Mouse (Mus musculus) hindbrain, embryonic 13.5 days (tissue): ENCODE measurements around the gene Sh3pxd2b. TPM values are rescaled to one million over a fixed set of nuclear protein-coding genes. Genes with fewer than 3 reads are reported as not detected.

Experiments used
- ATAC-seq: fragments of 200-750 bp; cut with Nextera tagmentation; 2 replicates; pipeline ENCODE4 v1.8.0; 2017; ENCODE audit warnings: moderate TSS enrichment; ENCODE audit not compliant: low FRiP score
- H3K27ac ChIP-seq: fragments of 300-500 bp; sonication (generic); 2 replicates; pipeline ENCODE4 v1.5.1; 2015; ENCODE audit warnings: inconsistent platforms, mild to moderate bottlenecking, moderate library complexity
- H3K27me3 ChIP-seq: fragments of 300-500 bp; sonication (generic); 2 replicates; pipeline ENCODE4 v1.6.1; 2015; ENCODE audit warnings: mild to moderate bottlenecking, inconsistent platforms
- H3K36me3 ChIP-seq: fragments of 300-500 bp; sonication (generic); 2 replicates; pipeline ENCODE4 v1.6.1; 2015; ENCODE audit warnings: mild to moderate bottlenecking, inconsistent platforms
- H3K4me1 ChIP-seq: fragments of 300-500 bp; sonication (generic); replicated peaks from 2 replicates; pipeline ENCODE4 v1.6.1; 2015; ENCODE audit warnings: inconsistent platforms
- H3K4me2 ChIP-seq: fragments of 300-500 bp; sonication (generic); 2 replicates; pipeline ENCODE4 v1.6.1; 2015; ENCODE audit warnings: inconsistent platforms, mild to moderate bottlenecking, moderate library complexity
- H3K4me3 ChIP-seq: fragments of 300-500 bp; sonication (generic); 2 replicates; pipeline ENCODE4 v1.5.1; 2015; ENCODE audit warnings: mild to moderate bottlenecking, inconsistent platforms
- H3K9ac ChIP-seq: fragments of 300-500 bp; sonication (generic); 2 replicates; pipeline ENCODE4 v1.6.1; 2015; ENCODE audit warnings: mild to moderate bottlenecking, inconsistent platforms
- H3K9me3 ChIP-seq: fragments of 300-500 bp; sonication (generic); 2 replicates; pipeline ENCODE4 v1.6.1; 2016; ENCODE audit warnings: inconsistent platforms
- WGBS: fragments of 180-500 bp; shearing (Covaris S2); methylation state at CpG from one replicate; pipeline ENCODE4 v1.1.7; 2015; 5-methylcytosine and 5-hydroxymethylcytosine counted together
- polyA plus RNA-seq: library from polyadenylated mRNA; unstranded; fragments of >200 nt; fragmentation: Nextera tagmentation; extraction: Ambion mirVana; gene quantifications from 2 replicates; pipeline ENCODE4 v1.2.1, GENCODE M21; 2015

The Sh3pxd2b gene
- polyA plus RNA-seq, 1 experiment from 2014 or later: 21.3 TPM

GRCm38 (mm10) chr11:32345504-32346297 is 1.9 kb upstream of the Sh3pxd2b start:
- peaks cover 36% of the 10 kb centered on the region for H3K4me1 ChIP-seq
- H3K36me3 ChIP-seq: no peaks in the 10 kb centered on the region
- ATAC-seq: no peak

GRCm38 (mm10) chr11:32347264-32347606 is 385 bp upstream of the Sh3pxd2b start:
- Histone ChIP-seq H3K4me3 (peak overlapping the region; percentile 81), H3K9me3 (no peaks in the 10 kb centered on the region), H3K4me2 (peak overlapping the region; percentile 92), H3K4me1 (peaks cover 39% of the 10 kb centered on the region), H3K27ac (peak overlapping the region; percentile 90), H3K9ac (peak overlapping the region; percentile 95), H3K36me3 (peaks cover 15% of the 10 kb centered on the region), H3K27me3 (no peaks in the 10 kb centered on the region)
- peak; percentile 56 for ATAC-seq
- WGBS: 5% methylated on average over 10 of the region's 10 CpGs

More at GRCm38 (mm10) chr11:32345504-32346297, 1.9 kb upstream of the Sh3pxd2b start:
- Histone ChIP-seq H3K9ac (no peak overlapping the region), H3K4me3 (no peak overlapping the region), H3K27ac (no peak overlapping the region), H3K27me3 (no peaks in the 10 kb centered on the region), H3K9me3 (no peaks in the 10 kb centered on the region), H3K4me2 (no peak overlapping the region)
- WGBS: 67% methylated on average over 6 of the region's 6 CpGs

- H3K9me3 ChIP-seq: no peaks in the 10 kb centered on the region
- peaks cover 21% of the 10 kb centered on the region for H3K36me3 ChIP-seq
- peak overlapping the region; percentile 90 for H3K27ac ChIP-seq
- H3K4me3 ChIP-seq: peak overlapping the region; percentile 81
- 15% methylated on average over 9 of the region's 9 CpGs for WGBS
- ATAC-seq: no peak
- H3K9ac ChIP-seq: peak overlapping the region; percentile 95
- H3K4me2 ChIP-seq: peak overlapping the region; percentile 92
- H3K4me1 ChIP-seq: peaks cover 46% of the 10 kb centered on the region
- no peaks in the 10 kb centered on the region for H3K27me3 ChIP-seq
These were observed 1.0 kb downstream of the Sh3pxd2b start for GRCm38 (mm10) chr11:32348433-32349283.

- no peak for ATAC-seq
- Histone ChIP-seq H3K27ac (peak overlapping the region; percentile 90), H3K27me3 (no peaks in the 10 kb centered on the region), H3K4me3 (peak overlapping the region; percentile 81), H3K4me1 (peaks cover 54% of the 10 kb centered on the region), H3K9ac (peak overlapping the region; percentile 95), H3K36me3 (peaks cover 24% of the 10 kb centered on the region), H3K4me2 (peak overlapping the region; percentile 92), H3K9me3 (no peaks in the 10 kb centered on the region)
- WGBS: 67% methylated on average over 13 of the region's 13 CpGs
These were observed 1.8 kb downstream of the Sh3pxd2b start for GRCm38 (mm10) chr11:32349284-32349953.

GRCm38 (mm10) chr11:32352946-32353345 is 5.3 kb downstream of the Sh3pxd2b start:
- no peak overlapping the region for H3K4me2 ChIP-seq
- no peaks in the 10 kb centered on the region for H3K27me3 ChIP-seq
- peaks cover 67% of the 10 kb centered on the region for H3K4me1 ChIP-seq
- ATAC-seq: no peak
- H3K9ac ChIP-seq: peak overlapping the region; percentile 24; the same call in 1 of the 2 replicates
- H3K9me3 ChIP-seq: no peaks in the 10 kb centered on the region
- H3K36me3 ChIP-seq: peaks cover 24% of the 10 kb centered on the region
- H3K4me3 ChIP-seq: no peak overlapping the region
- 85% methylated on average over 6 of the region's 6 CpGs for WGBS
- peak overlapping the region; percentile 44; the same call in 1 of the 2 replicates for H3K27ac ChIP-seq

- WGBS: 87% methylated on average over 1 of the region's 1 CpGs
- Histone ChIP-seq H3K9me3 (no peaks in the 10 kb centered on the region), H3K27ac (no peak overlapping the region; the same call in 1 of the 2 replicates), H3K4me3 (no peak overlapping the region), H3K4me1 (peaks cover 51% of the 10 kb centered on the region), H3K27me3 (no peaks in the 10 kb centered on the region), H3K4me2 (no peak overlapping the region), H3K36me3 (peaks cover 24% of the 10 kb centered on the region), H3K9ac (no peak overlapping the region)
- no peak for ATAC-seq
These were observed 7.8 kb downstream of the Sh3pxd2b start for GRCm38 (mm10) chr11:32355377-32355776.

- 66% methylated on average over 9 of the region's 9 CpGs for WGBS
- Histone ChIP-seq H3K4me1 (peaks cover 48% of the 10 kb centered on the region), H3K27me3 (no peaks in the 10 kb centered on the region), H3K9me3 (no peaks in the 10 kb centered on the region), H3K4me2 (no peak overlapping the region), H3K9ac (peak overlapping the region; percentile 43; the same call in 1 of the 2 replicates), H3K27ac (0 out of 2 replicates have a peak overlapping the region, but pooled peaks have one; percentile 4), H3K4me3 (no peak overlapping the region), H3K36me3 (peaks cover 9% of the 10 kb centered on the region)
- peak; percentile 34; the same call in 1 of the 2 replicates for ATAC-seq
These were observed 10.1 kb downstream of the Sh3pxd2b start for GRCm38 (mm10) chr11:32357686-32358085.

- 0 out of 2 replicates have a peak, but pooled peaks cover 7% of the 10 kb centered on the region for H3K36me3 ChIP-seq
- H3K4me1 ChIP-seq: peaks cover 48% of the 10 kb centered on the region
- H3K4me3 ChIP-seq: no peak overlapping the region
- no peak for ATAC-seq
- H3K9me3 ChIP-seq: no peaks in the 10 kb centered on the region
- H3K27ac ChIP-seq: no peak overlapping the region
- 85% methylated on average over 6 of the region's 6 CpGs for WGBS
- H3K27me3 ChIP-seq: no peaks in the 10 kb centered on the region
- H3K4me2 ChIP-seq: no peak overlapping the region
- H3K9ac ChIP-seq: no peak overlapping the region
These were observed 10.8 kb downstream of the Sh3pxd2b start for GRCm38 (mm10) chr11:32358399-32358798.

GRCm38 (mm10) chr11:32359566-32359965 is 11.9 kb downstream of the Sh3pxd2b start:
- no peak overlapping the region for H3K4me2 ChIP-seq
- 83% methylated on average over 4 of the region's 4 CpGs for WGBS
- H3K27ac ChIP-seq: no peak overlapping the region
- H3K4me1 ChIP-seq: peaks cover 51% of the 10 kb centered on the region
- H3K4me3 ChIP-seq: no peak overlapping the region
- H3K9me3 ChIP-seq: no peaks in the 10 kb centered on the region
- H3K9ac ChIP-seq: no peak overlapping the region
- no peaks in the 10 kb centered on the region for H3K27me3 ChIP-seq
- 0 out of 2 replicates have a peak, but pooled peaks cover 3% of the 10 kb centered on the region for H3K36me3 ChIP-seq
- no peak for ATAC-seq

- no peak overlapping the region for H3K4me2 ChIP-seq
- H3K9me3 ChIP-seq: no peaks in the 10 kb centered on the region
- no peaks in the 10 kb centered on the region for H3K27me3 ChIP-seq
- H3K9ac ChIP-seq: no peak overlapping the region
- H3K4me1 ChIP-seq: peaks cover 54% of the 10 kb centered on the region
- no peak for ATAC-seq
- H3K36me3 ChIP-seq: 0 out of 2 replicates have a peak, but pooled peaks cover 3% of the 10 kb centered on the region
- no peak overlapping the region for H3K4me3 ChIP-seq
- no peak overlapping the region for H3K27ac ChIP-seq
- 95% methylated on average over 9 of the region's 9 CpGs for WGBS
These were observed 14.2 kb downstream of the Sh3pxd2b start for GRCm38 (mm10) chr11:32361774-32362173.

- peak; percentile 32; the same call in 1 of the 2 replicates for ATAC-seq
- H3K9me3 ChIP-seq: no peaks in the 10 kb centered on the region
- 54% methylated on average over 3 of the region's 3 CpGs for WGBS
These were observed 15.6 kb downstream of the Sh3pxd2b start for GRCm38 (mm10) chr11:32363188-32363587.

More at GRCm38 (mm10) chr11:32363188-32363587, 15.6 kb downstream of the Sh3pxd2b start:
- Histone ChIP-seq H3K9ac (no peak overlapping the region), H3K36me3 (0 out of 2 replicates have a peak, but pooled peaks cover 3% of the 10 kb centered on the region), H3K27ac (peak overlapping the region; percentile 79), H3K4me2 (no peak overlapping the region), H3K27me3 (no peaks in the 10 kb centered on the region), H3K4me1 (peaks cover 44% of the 10 kb centered on the region), H3K4me3 (no peak overlapping the region)
